Mouse (Mus musculus) gastrocnemius, adult 2 months (tissue): ENCODE data around the gene Cldn11. TPM values are rescaled to one million over a fixed set of nuclear protein-coding genes. Genes with fewer than 3 reads are reported as not detected.
"Not testable (repeated sequence)": the region's sequence is repeated elsewhere in the genome, so short reads cannot be mapped to it uniquely, and the experiment has no call there.

Experiments
- DNase-seq: peaks from one replicate; pipeline ENCODE4 v3.0.0; 2022
- H3K27ac ChIP-seq: fragments of 200-600 bp; 2 replicates; pipeline ENCODE4 v1.8.1; 2022; ENCODE audit warnings: mild to moderate bottlenecking
- H3K4me3 ChIP-seq: fragments of 200-600 bp; 2 replicates; pipeline ENCODE4 v1.8.1; 2022; ENCODE audit warnings: mild to moderate bottlenecking, moderate library complexity
- CTCF ChIP-seq: fragments of 200-600 bp; IDR thresholded peaks from 2 replicates; pipeline ENCODE4 v1.8.1; 2022; ENCODE audit warnings: antibody characterized with exemption, mild to moderate bottlenecking, moderate library complexity
- intact Hi-C: fragments of 180-260 bp; cut with DNase I; formaldehyde crosslinking; loops from one replicate; pipeline ENCODE4 v1.15.1; 2025
- total RNA-seq, 2 experiments: library from RNA; stranded (reverse); gene quantifications; 2 replicates each; pipeline ENCODE4 v1.2.3; 2021

The Cldn11 gene
- total RNA-seq, 2 experiments from 2014 or later, result 0.17 TPM; not detected in 1

DNA sequence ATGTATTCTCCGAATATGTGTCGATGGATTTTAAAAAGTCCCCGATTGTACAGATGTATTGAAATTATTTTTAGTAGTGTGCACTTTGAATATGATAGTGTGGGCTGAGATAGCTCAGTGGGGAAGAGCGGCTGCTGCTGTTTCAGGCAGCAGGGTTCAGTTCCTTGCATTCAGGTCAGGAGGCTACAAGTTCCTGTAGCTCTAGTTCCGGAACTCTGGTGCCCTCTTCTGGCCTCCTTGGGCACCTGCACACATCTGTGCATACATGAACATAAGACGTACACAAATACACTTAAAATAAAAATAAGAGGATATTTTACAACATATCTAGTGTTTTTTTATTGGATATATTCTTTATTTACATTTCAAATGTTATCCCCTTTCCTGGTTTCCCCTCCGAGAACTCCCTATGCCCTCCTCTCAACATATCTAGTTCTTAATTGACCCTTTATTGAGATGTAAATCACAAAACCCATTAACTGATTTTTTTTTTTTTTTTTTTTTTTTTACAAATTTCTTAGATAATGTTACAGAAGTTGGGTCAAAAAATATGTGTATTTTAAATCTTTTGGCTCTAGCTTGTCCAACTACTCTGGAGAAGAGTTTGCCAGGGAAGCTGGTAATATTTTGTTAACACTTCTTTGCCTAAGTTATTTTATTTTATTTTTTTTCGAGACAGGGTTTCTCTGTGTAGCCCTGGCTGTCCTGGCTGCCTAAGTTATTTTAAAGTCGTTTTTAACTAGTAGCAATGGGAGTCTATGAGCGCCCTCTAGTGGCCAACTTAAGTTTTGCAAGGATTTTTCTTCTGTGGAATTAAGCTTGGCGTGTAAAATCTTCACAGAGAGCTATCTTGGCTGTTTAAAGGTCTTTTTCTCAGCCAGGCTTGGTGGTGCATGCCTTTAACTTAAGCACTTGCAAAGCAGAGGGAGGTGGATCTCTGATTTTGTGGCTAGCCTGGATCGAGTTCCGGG, 11.0 kb upstream of the Cldn11 start:
- intact Hi-C loops, result loop anchor here (1.0 to 5.0 kb wide), 3 partner anchors 46 to 546 kb away; no protein-coding TSS in a partner anchor
- DNase-seq, result peak; percentile 65
- no peak overlapping the region for H3K4me3 ChIP-seq
- peak; percentile 88 for TF ChIP-seq CTCF
- H3K27ac ChIP-seq, result no peak overlapping the region

DNA sequence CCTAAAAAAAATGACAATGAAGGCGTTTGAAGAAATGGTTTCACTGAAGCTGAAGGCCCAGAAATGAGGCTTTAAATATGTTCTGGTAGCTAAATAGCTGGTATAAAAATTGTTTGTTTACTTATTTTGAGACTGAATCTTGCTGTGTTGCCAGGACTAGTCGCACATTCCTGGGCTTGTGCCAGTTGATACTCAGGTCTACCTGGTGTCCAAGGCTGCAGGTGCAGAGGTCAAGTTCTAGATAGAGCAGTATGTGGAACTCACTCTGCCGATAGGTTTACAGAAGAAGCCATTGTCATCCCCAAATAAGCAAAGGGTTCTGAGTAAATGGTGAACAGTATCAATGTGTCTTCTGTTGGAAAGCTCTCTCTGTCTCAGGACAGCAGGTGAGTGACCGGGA, 8.1 kb upstream of the Cldn11 start:
- intact Hi-C loops, result no loop called here
- no peak for DNase-seq
- Histone ChIP-seq H3K27ac (no peak overlapping the region), H3K4me3 (no peak overlapping the region)
- TF ChIP-seq CTCF, result no peak

DNA sequence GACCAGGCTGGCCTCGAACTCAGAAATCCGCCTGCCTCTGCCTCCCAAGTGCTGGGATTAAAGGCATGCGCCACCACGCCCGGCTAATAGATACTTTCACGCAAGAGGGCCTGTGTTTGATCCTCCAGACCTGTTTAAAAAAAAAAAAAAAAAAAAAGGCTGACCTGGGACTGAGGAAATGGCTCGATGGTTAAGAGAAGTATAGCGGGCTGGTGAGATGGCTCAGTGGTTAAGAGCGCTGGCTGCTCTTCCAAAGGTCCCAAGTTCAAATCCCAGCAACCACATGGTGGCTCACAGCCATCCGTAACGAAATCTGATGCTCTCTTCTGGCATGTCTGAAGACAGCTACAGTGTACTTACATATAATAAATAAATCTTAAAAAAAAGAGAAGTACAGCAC, 4.5 kb upstream of the Cldn11 start:
- not testable (repeated sequence) for DNase-seq, H3K27ac ChIP-seq, H3K4me3 ChIP-seq
- intact Hi-C loops, result loop anchor here (5.0 kb wide), 1 partner anchor 312 kb away; no protein-coding TSS in a partner anchor

DNA sequence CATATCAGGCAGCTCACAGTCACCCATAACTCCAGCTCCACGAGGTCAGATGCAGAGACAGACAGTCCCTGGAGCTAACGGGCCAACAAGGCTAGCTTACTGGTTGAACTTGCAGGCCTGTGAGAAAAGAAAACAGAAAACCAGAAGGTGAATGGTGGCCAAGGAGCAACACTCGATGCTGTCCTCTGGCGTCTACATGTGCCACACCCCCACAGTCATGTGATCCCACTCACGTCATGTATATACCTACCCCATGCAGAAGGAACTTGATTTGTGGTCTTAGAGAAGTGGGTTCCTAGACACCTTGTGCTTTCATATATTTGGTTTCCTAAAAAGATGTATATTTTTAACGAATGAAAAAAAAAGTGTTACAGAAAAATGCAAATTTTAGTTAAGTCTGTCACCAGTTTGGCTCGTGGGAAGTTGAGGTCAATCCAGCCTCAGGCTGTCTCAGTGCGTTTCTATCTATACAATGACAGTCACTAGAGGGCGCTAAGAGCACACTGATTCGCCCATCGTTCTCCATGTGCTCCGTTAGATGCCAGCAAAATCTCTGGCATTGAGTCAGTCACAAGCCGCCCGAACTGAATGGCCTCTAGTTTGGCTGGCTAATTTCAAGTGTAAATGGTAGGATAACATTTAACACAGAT, 4.0 kb upstream of the Cldn11 start:
- Histone ChIP-seq H3K27ac (no peak overlapping the region), H3K4me3 (no peak overlapping the region)
- intact Hi-C loops, result loop anchor here (1.0 to 5.0 kb wide), 2 partner anchors 312 to 458 kb away; no protein-coding TSS in a partner anchor
- peak; percentile 82 for DNase-seq
- peak; percentile 96 for TF ChIP-seq CTCF

DNA sequence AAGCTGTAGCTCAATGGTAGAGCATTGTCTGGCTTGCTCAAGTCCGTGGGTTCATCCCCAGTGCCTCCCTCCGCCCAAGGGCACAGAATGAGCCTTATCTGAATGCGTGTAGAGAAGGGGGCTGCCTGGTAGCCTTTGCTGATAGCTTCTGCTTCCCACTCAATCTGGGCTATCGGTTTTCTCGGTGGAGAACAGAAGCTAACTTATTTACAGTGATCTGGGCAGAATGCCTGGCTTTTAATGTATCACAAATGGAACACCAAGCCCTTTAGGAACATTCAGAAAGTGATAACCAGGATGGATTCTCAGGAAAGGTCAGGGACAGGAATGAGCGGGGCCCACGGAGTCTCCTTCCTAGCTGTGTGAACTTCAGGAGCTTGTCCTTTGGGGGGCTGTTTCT, 1.1 kb upstream of the Cldn11 start:
- no peak for DNase-seq
- intact Hi-C loops, result loop anchor here (5.0 kb wide), 1 partner anchor 309 kb away; no protein-coding TSS in a partner anchor
- H3K27ac ChIP-seq, result no peak overlapping the region
- H3K4me3 ChIP-seq, result no peak overlapping the region
- no peak for TF ChIP-seq CTCF

DNA sequence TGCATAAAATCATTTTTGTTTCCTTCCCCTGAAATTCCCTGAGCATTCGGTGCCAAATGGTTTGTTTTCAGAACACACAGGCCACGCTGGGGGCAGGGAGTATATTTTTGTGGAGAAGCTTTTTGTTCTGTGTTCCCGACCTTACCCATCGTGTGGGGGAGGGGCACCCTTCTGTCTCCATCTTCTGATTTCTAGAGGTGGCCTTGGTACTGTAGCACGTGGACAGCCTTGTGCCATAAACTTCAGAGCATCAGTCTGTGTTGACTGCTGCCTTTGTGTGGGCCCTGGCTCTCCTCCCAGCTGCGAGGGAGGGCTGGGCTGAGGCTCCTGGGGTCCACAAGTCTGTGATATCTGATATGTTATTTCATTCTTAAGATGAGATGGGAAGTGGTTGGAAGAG, 2.4 kb downstream of the Cldn11 start:
- no peak overlapping the region for H3K27ac ChIP-seq
- intact Hi-C loops, result loop anchor here (10.0 kb wide), 1 partner anchor 1163 kb away; no protein-coding TSS in a partner anchor
- H3K4me3 ChIP-seq, result no peak overlapping the region
- no peak for TF ChIP-seq CTCF
- DNase-seq, result no peak

DNA sequence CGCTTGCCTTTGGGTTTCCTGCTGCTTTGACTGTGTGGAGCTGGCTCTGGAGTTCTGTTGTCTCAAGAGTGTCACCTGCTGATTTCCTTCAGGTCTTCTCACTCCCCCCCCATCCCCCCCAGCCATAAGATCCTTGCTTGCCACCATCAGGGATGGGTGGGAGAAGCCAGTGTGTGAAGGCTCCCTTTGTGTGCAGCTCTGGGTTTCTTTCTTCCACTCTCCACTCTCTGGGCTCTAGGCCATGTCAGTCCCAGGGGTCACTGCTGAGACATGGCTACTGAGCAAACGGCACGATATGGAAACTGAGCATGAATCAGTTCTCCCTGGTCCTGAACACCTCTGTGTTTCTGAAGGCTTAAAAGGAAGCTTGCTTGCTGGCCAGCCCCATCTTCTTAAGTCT, 6.4 kb downstream of the Cldn11 start:
- intact Hi-C loops, result loop anchor here (10.0 kb wide), 1 partner anchor 1159 kb away; no protein-coding TSS in a partner anchor
- no peak for DNase-seq
- no peak overlapping the region for H3K27ac ChIP-seq
- no peak for TF ChIP-seq CTCF
- H3K4me3 ChIP-seq, result no peak overlapping the region

DNA sequence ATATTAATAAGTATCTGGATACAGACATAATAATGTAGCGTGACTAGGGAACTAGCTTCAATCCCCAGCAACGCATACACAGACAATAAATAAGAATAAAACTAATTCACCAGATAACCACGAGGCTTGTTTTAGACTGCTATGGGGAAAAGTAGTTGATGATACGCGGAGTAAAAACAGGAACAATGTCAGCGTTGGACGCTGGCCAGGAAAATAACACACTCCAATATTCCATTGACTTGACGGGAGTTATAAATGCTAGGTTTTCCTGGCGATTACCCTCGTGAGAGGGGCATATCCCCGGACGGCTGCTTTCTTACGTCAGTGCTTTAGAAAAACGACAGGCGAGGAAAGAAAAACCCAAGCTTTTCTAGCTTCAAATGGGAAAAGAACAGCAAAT, 8.1 kb downstream of the Cldn11 start:
- intact Hi-C loops, result loop anchor here (10.0 kb wide), 1 partner anchor 1157 kb away; no protein-coding TSS in a partner anchor
- no peak overlapping the region for H3K27ac ChIP-seq
- no peak for TF ChIP-seq CTCF
- H3K4me3 ChIP-seq, result 0 out of 2 replicates have a peak overlapping the region, but pooled peaks have one; percentile 28
- DNase-seq, result no peak

- no peak for TF ChIP-seq CTCF
- H3K4me3 ChIP-seq, result no peak overlapping the region
- H3K27ac ChIP-seq, result no peak overlapping the region
- DNase-seq, result no peak
- intact Hi-C loops, result no loop called here
These were observed 10.3 kb downstream of the Cldn11 start for GRCm38 (mm10) chr3:31160046-31160445.

GRCm38 (mm10) chr3:31161336-31161735, 11.6 kb downstream of the Cldn11 start:
- no peak overlapping the region for H3K4me3 ChIP-seq
- DNase-seq, result no peak
- H3K27ac ChIP-seq, result no peak overlapping the region
- TF ChIP-seq CTCF, result no peak
- intact Hi-C loops, result no loop called here

DNA sequence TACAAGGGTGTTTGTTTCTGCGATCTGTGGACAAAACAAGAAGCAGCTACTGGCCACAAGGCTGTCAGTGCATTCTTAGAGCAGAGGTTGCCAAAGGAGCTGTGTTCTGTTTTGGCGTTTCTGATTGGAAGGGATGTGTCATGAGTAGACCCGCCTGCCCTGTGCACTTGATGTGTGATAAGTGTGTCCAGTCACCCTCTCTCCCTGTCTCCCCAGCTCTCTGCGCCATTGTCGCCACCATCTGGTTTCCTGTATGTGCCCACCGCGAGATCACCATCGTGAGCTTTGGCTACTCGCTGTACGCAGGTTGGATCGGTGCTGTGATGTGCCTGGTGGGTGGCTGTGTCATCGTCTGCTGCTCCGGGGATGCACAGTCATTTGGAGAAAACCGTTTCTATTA, 13.1 kb downstream of the Cldn11 start:
- intact Hi-C loops, result no loop called here
- TF ChIP-seq CTCF, result no peak
- no peak overlapping the region for H3K27ac ChIP-seq
- no peak for DNase-seq
- H3K4me3 ChIP-seq, result no peak overlapping the region

GRCm38 (mm10) chr3:31165803-31166202, 16.1 kb downstream of the Cldn11 start:
- H3K27ac ChIP-seq, result no peak overlapping the region
- DNase-seq, result no peak
- TF ChIP-seq CTCF, result no peak
- intact Hi-C loops, result no loop called here
- no peak overlapping the region for H3K4me3 ChIP-seq

GRCm38 (mm10) chr3:31166365-31166871, 16.7 kb downstream of the Cldn11 start:
- Histone ChIP-seq H3K27ac (no peak overlapping the region), H3K4me3 (no peak overlapping the region)
- DNase-seq, result no peak
- intact Hi-C loops, result no loop called here
- no peak for TF ChIP-seq CTCF
